Mouse (Mus musculus) cerebellum, postnatal 4 days (tissue): ENCODE results near the gene Smarcad1.
"Not testable (repeated sequence)": the region's sequence is repeated elsewhere in the genome, so short reads cannot be mapped to it uniquely, and the experiment has no call there.

Experiments used
- DNase-seq, 2 experiments: peaks; one replicate each; pipeline ENCODE4 v3.0.0; 2022; ENCODE audit warnings: low spot score in 2 of 2, mixed read lengths in 1 of 2

Smarcad1 gene

GRCm38 (mm10) chr6:65042491-65043171, at the start of gene Smarcad1:
Gene Smarcad1, plus strand, starts transcription at chr6:65042583.
- peak; percentile 74 to 87 for DNase-seq

- DNase-seq, result peak in 1 of 2 experiments; percentile 26
Observed at GRCm38 (mm10) chr6:64996824-64997421, 45.5 kb upstream of the Smarcad1 start.

GRCm38 (mm10) chr6:64997805-64998204, 44.6 kb upstream of the Smarcad1 start:
- no peak for DNase-seq

GRCm38 (mm10) chr6:65000757-65001156, 41.6 kb upstream of the Smarcad1 start:
- DNase-seq, result not testable (repeated sequence)

- DNase-seq, result no peak
Observed at GRCm38 (mm10) chr6:65002196-65002595, 40.2 kb upstream of the Smarcad1 start.

GRCm38 (mm10) chr6:65008836-65009235, 33.5 kb upstream of the Smarcad1 start:
- no peak for DNase-seq

GRCm38 (mm10) chr6:65011444-65011990, 30.9 kb upstream of the Smarcad1 start:
- DNase-seq, result no peak

GRCm38 (mm10) chr6:65012142-65012541, 30.2 kb upstream of the Smarcad1 start:
- DNase-seq, result no peak

GRCm38 (mm10) chr6:65017566-65017965, 24.8 kb upstream of the Smarcad1 start:
- no peak for DNase-seq

- DNase-seq, result not testable (repeated sequence)
Observed at GRCm38 (mm10) chr6:65018966-65019365, 23.4 kb upstream of the Smarcad1 start.

- DNase-seq, result no peak
Observed at GRCm38 (mm10) chr6:65021883-65022282, 20.5 kb upstream of the Smarcad1 start.

- DNase-seq, result no peak
Observed at GRCm38 (mm10) chr6:65023053-65023452, 19.3 kb upstream of the Smarcad1 start.

GRCm38 (mm10) chr6:65024668-65025067, 17.7 kb upstream of the Smarcad1 start:
- no peak for DNase-seq

GRCm38 (mm10) chr6:65025130-65025529, 17.3 kb upstream of the Smarcad1 start:
- no peak for DNase-seq

- DNase-seq, result no peak
Observed at GRCm38 (mm10) chr6:65034661-65035060, 7.7 kb upstream of the Smarcad1 start.

GRCm38 (mm10) chr6:65035469-65035868, 6.9 kb upstream of the Smarcad1 start:
- no peak for DNase-seq

- DNase-seq, result no peak
Observed at GRCm38 (mm10) chr6:65041932-65042331, 451 bp upstream of the Smarcad1 start.

GRCm38 (mm10) chr6:65043241-65043640, 858 bp downstream of the Smarcad1 start:
- no peak for DNase-seq

- DNase-seq, result no peak
Observed at GRCm38 (mm10) chr6:65049100-65049499, 6.7 kb downstream of the Smarcad1 start.

GRCm38 (mm10) chr6:65056620-65057019, 14.2 kb downstream of the Smarcad1 start:
- no peak for DNase-seq

GRCm38 (mm10) chr6:65057137-65057536, 14.8 kb downstream of the Smarcad1 start:
- DNase-seq, result not testable (repeated sequence)

- DNase-seq, result no peak
Observed at GRCm38 (mm10) chr6:65061049-65061448, 18.7 kb downstream of the Smarcad1 start.

GRCm38 (mm10) chr6:65075201-65075600, 32.8 kb downstream of the Smarcad1 start:
- DNase-seq, result peak in 1 of 2 experiments; percentile 5
